Mouse (Mus musculus) myocyte (in vitro differentiated cells): ENCODE measurements around the gene Dbil5.

Experiments used
- MAX ChIP-seq: IDR thresholded peaks from one replicate; pipeline ENCODE4 v1.6.1; 2011; ENCODE audit warnings: low read depth, mild to moderate bottlenecking, control low read depth
- POLR2A ChIP-seq: IDR thresholded peaks from one replicate; pipeline ENCODE4 v1.6.1; 2011; ENCODE audit warnings: low read depth, mild to moderate bottlenecking, control low read depth, moderate library complexity; ENCODE audit not compliant: insufficient read length
- TCF12 ChIP-seq: IDR thresholded peaks from one replicate; pipeline ENCODE4 v1.6.1; 2011; ENCODE audit warnings: mild to moderate bottlenecking, control low read depth; ENCODE audit not compliant: poor library complexity, insufficient read depth, severe bottlenecking

- TF ChIP-seq POLR2A (no peak), TCF12 (no peak), MAX (no peak)
These were observed 18.7 kb downstream of the Dbil5 start for GRCm38 (mm10) chr11:76236136-76236535.
